Mouse (Mus musculus): ENCODE data around the gene Cd209a. TPM values are rescaled to one million over a fixed set of nuclear protein-coding genes. Genes with fewer than 3 reads are reported as not detected.
"Not testable (repeated sequence)": the region's sequence is repeated elsewhere in the genome, so short reads cannot be mapped to it uniquely, and the experiment has no call there.

The Cd209a gene
- polyA plus RNA-seq (2012; fragmentation: generic; extraction: Trizol): not detected
- long read RNA-seq, experiment 1: 0 reads
- long read RNA-seq, experiment 2: 0 reads

- H3K79me2 ChIP-seq (ENCODE audit: control insufficient read depth, insufficient read depth): no peaks in the 10 kb centered on the region
- TF ChIP-seq CEBPB (IDR thresholded peaks at IDR 0.05; ENCODE audit: low read depth) (no peak), CTCF (IDR thresholded peaks at IDR 0.05; ENCODE audit: control insufficient read depth, insufficient read depth, insufficient read length) (no peak), MAX (IDR thresholded peaks at IDR 0.05) (no peak)
- H3K36me3 ChIP-seq (ENCODE audit: control insufficient read depth, insufficient read depth): no peaks in the 10 kb centered on the region
- H3K27me3 ChIP-seq (ENCODE audit: control insufficient read depth, insufficient read depth, insufficient read length): no peaks in the 10 kb centered on the region
- H3K4me3 ChIP-seq (ENCODE audit: insufficient read depth, poor library complexity, severe bottlenecking): no peak within 1 kb of the TSS
- no peaks in the 10 kb centered on the region for H3K79me3 ChIP-seq (ENCODE audit: low read depth)
- H3ac ChIP-seq (ENCODE audit: control insufficient read depth, insufficient read length, low read depth): no peak within 1 kb of the TSS
Measured at GRCm38 (mm10) chr8:3748761-3749160, at the start of gene Cd209a. Cd209a (minus strand) TSS chr8:3748984.

DNA sequence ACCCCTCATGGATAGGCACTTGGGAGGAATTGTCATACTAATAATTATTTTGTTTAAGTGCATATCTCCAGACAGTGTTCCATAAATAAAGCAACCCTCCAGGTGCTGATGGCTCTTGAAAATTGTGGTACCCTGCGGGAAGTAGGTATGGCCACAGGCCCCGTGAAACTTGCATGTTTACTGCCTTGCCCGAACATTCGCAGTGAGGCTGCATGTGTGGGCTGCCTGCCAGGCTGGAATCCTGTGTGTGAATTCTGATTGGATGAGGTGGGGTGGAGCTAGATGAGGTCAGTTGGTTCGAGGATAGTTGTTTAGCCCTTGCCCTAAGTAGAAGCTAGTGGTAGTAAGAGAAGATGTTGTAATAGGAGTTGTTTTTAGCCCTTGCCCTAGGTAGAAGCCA lies 19.9 kb upstream of the Cd209a start:
- not testable (repeated sequence) for H3K79me3 ChIP-seq (ENCODE audit: low read depth); H3K36me3 ChIP-seq (ENCODE audit: control insufficient read depth, insufficient read depth); H3K27me3 ChIP-seq (ENCODE audit: control insufficient read depth, insufficient read depth, insufficient read length); H3K4me3 ChIP-seq (ENCODE audit: insufficient read depth, poor library complexity, severe bottlenecking); H3ac ChIP-seq (ENCODE audit: control insufficient read depth, insufficient read length, low read depth); H3K79me2 ChIP-seq (ENCODE audit: control insufficient read depth, insufficient read depth)

DNA sequence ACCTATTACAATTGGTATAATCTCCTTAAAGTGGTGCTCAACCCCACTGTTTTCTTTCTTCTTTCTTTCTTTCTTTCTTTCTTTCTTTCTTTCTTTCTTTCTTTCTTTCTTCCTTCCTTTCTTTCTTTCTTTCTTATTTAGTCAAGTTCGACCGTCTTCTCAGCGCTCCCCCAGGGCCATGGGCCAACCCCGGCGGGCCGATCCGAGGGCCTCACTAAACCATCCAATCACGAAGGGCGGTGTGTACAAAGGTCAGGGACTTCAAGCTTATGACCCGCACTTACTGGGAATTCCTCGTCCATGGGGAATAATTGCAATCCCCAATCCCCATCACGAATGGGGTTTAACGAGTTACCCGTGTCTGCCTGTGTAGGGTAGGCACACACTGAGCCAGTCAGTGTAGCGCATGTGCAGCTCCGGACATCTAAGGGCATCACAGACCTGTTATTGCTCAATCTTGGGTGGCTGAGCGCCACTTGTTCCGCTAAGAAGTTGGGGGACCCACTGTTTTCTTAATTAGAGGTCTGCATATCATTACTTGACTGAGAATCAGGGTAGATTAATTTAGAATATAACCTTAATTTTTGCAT lies 5.6 kb upstream of the Cd209a start:
- no peak overlapping the region for H3ac ChIP-seq (ENCODE audit: control insufficient read depth, insufficient read length, low read depth)
- H3K36me3 ChIP-seq (ENCODE audit: control insufficient read depth, insufficient read depth): no peaks in the 10 kb centered on the region
- TF ChIP-seq CEBPB (IDR thresholded peaks at IDR 0.05; ENCODE audit: low read depth) (no peak), MYOD1 (IDR thresholded peaks at IDR 0.05; ENCODE audit: control insufficient read depth, insufficient read length, low read depth) (no peak), CTCF (IDR thresholded peaks at IDR 0.05; ENCODE audit: control insufficient read depth, insufficient read depth, insufficient read length) (no peak)
- no peaks in the 10 kb centered on the region for H3K79me2 ChIP-seq (ENCODE audit: control insufficient read depth, insufficient read depth)
- no peaks in the 10 kb centered on the region for H3K27me3 ChIP-seq (ENCODE audit: control insufficient read depth, insufficient read depth, insufficient read length)
- H3K79me3 ChIP-seq (ENCODE audit: low read depth): no peaks in the 10 kb centered on the region
- H3K4me3 ChIP-seq (ENCODE audit: insufficient read depth, poor library complexity, severe bottlenecking): no peak overlapping the region

GRCm38 (mm10) chr8:3736947-3737346 lies 11.8 kb downstream of the Cd209a start:
- Histone ChIP-seq H3K4me3 (ENCODE audit: insufficient read depth, poor library complexity, severe bottlenecking) (no peak overlapping the region), H3K79me3 (ENCODE audit: low read depth) (no peaks in the 10 kb centered on the region), H3K27me3 (ENCODE audit: control insufficient read depth, insufficient read depth, insufficient read length) (no peaks in the 10 kb centered on the region), H3K36me3 (ENCODE audit: control insufficient read depth, insufficient read depth) (no peaks in the 10 kb centered on the region), H3ac (ENCODE audit: control insufficient read depth, insufficient read length, low read depth) (no peak overlapping the region), H3K79me2 (ENCODE audit: control insufficient read depth, insufficient read depth) (no peaks in the 10 kb centered on the region)
- TF ChIP-seq CTCF (IDR thresholded peaks at IDR 0.05; ENCODE audit: control insufficient read depth, insufficient read depth, insufficient read length): no peak
- no peak for TF ChIP-seq MYOD1 (IDR thresholded peaks at IDR 0.05; ENCODE audit: control insufficient read depth, insufficient read length, low read depth)
- TF ChIP-seq USF1 (IDR thresholded peaks at IDR 0.05; ENCODE audit: low read depth): no peak
- TF ChIP-seq MYOG (IDR thresholded peaks at IDR 0.05; ENCODE audit: control insufficient read depth, extremely low read depth, insufficient read length): no peak
- TF ChIP-seq CEBPB (IDR thresholded peaks at IDR 0.05; ENCODE audit: low read depth): no peak
- no peak for TF ChIP-seq MAX (IDR thresholded peaks at IDR 0.05)
- TF ChIP-seq FOSL1 (IDR thresholded peaks at IDR 0.05; ENCODE audit: insufficient read depth, low read length, poor library complexity, severe bottlenecking): no peak

DNA sequence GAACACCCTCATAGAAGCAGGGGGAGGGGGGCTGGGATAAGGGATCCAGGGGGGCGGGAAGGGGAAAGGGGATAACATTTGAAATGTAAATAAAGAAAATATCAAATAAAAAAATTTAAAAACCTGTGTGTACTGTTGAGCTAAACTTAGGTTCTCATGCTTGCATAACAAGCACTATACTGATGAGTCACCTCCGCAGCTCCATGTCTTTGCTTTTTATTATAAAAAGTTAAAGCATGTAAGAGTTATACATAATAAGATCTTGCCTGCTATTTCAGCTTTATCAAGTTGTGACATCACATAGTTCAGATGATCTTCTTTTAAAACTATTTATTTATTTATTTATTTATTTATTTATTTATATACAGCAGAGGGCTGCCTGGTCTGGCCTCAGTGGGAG lies 13.2 kb downstream of the Cd209a start:
- TF ChIP-seq CEBPB (IDR thresholded peaks at IDR 0.05; ENCODE audit: low read depth) (no peak), FOSL1 (IDR thresholded peaks at IDR 0.05; ENCODE audit: insufficient read depth, low read length, poor library complexity, severe bottlenecking) (no peak), CTCF (IDR thresholded peaks at IDR 0.05; ENCODE audit: control insufficient read depth, insufficient read depth, insufficient read length) (no peak), MAX (IDR thresholded peaks at IDR 0.05) (no peak), USF1 (IDR thresholded peaks at IDR 0.05; ENCODE audit: low read depth) (no peak), MYOD1 (IDR thresholded peaks at IDR 0.05; ENCODE audit: control insufficient read depth, insufficient read length, low read depth) (no peak), MYOG (IDR thresholded peaks at IDR 0.05; ENCODE audit: control insufficient read depth, extremely low read depth, insufficient read length) (no peak)
- Histone ChIP-seq H3K79me2 (ENCODE audit: control insufficient read depth, insufficient read depth) (no peaks in the 10 kb centered on the region), H3K79me3 (ENCODE audit: low read depth) (no peaks in the 10 kb centered on the region), H3K27me3 (ENCODE audit: control insufficient read depth, insufficient read depth, insufficient read length) (no peaks in the 10 kb centered on the region), H3ac (ENCODE audit: control insufficient read depth, insufficient read length, low read depth) (no peak overlapping the region), H3K36me3 (ENCODE audit: control insufficient read depth, insufficient read depth) (no peaks in the 10 kb centered on the region), H3K4me3 (ENCODE audit: insufficient read depth, poor library complexity, severe bottlenecking) (no peak overlapping the region)

DNA sequence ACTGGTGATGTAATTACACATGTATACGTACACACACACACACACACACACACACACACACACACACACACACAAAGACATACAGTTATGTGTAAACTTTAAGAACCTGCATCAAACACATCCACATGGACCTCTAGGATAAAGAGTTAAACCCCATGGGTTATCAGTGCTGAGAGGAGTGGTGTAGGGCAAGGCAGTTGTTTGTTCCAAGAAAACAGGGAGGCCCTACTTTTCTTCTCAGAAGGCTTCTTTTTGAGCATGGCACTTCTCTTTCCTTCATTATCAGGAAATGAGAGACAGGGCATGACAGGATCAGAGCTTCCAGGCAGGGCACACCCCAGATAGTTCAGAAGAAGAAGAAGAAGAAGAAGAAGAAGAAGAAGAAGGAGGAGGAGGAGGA lies 14.7 kb downstream of the Cd209a start:
- no peak overlapping the region for H3K4me3 ChIP-seq (ENCODE audit: insufficient read depth, poor library complexity, severe bottlenecking)
- H3K79me3 ChIP-seq (ENCODE audit: low read depth): no peaks in the 10 kb centered on the region
- H3K27me3 ChIP-seq (ENCODE audit: control insufficient read depth, insufficient read depth, insufficient read length): no peaks in the 10 kb centered on the region
- H3ac ChIP-seq (ENCODE audit: control insufficient read depth, insufficient read length, low read depth): no peak overlapping the region
- no peaks in the 10 kb centered on the region for H3K36me3 ChIP-seq (ENCODE audit: control insufficient read depth, insufficient read depth)
- TF ChIP-seq CEBPB (IDR thresholded peaks at IDR 0.05; ENCODE audit: low read depth): no peak
- TF ChIP-seq MYOG (IDR thresholded peaks at IDR 0.05; ENCODE audit: control insufficient read depth, extremely low read depth, insufficient read length): no peak
- TF ChIP-seq MYOD1 (IDR thresholded peaks at IDR 0.05; ENCODE audit: control insufficient read depth, insufficient read length, low read depth): no peak
- TF ChIP-seq FOSL1 (IDR thresholded peaks at IDR 0.05; ENCODE audit: insufficient read depth, low read length, poor library complexity, severe bottlenecking): no peak
- no peak for TF ChIP-seq MAX (IDR thresholded peaks at IDR 0.05)
- no peak for TF ChIP-seq CTCF (IDR thresholded peaks at IDR 0.05; ENCODE audit: control insufficient read depth, insufficient read depth, insufficient read length)
- TF ChIP-seq USF1 (IDR thresholded peaks at IDR 0.05; ENCODE audit: low read depth): no peak
- no peaks in the 10 kb centered on the region for H3K79me2 ChIP-seq (ENCODE audit: control insufficient read depth, insufficient read depth)
